Mouse (Mus musculus) liver, embryonic 13.5 days (tissue): ENCODE results near the gene Xkr7. TPM values are rescaled to one million over a fixed set of nuclear protein-coding genes. Genes with fewer than 3 reads are reported as not detected.

Source experiments
- polyA plus RNA-seq: library from polyadenylated mRNA; unstranded; fragments of >200 nt; fragmentation: Nextera tagmentation; extraction: Ambion mirVana; gene quantifications from 2 replicates; pipeline ENCODE4 v1.2.1, GENCODE M21; 2015

The Xkr7 gene
- polyA plus RNA-seq, 1 experiment from 2014 or later: not detected

Other genes with a start within 250 kb of the Xkr7 start
- gene Bcl2l1, start 200.1 kb upstream of the Xkr7 start, polyA plus RNA-seq: 148 and 164 TPM in 2 replicates
- 59.8 and 79.4 TPM in 2 replicates for gene Tpx2, start 183.9 kb upstream of the Xkr7 start, polyA plus RNA-seq
- gene Mylk2, start 120.5 kb upstream of the Xkr7 start, polyA plus RNA-seq: not detected in 2 replicates
- gene Foxs1, start 98.6 kb upstream of the Xkr7 start, polyA plus RNA-seq: 0.16 and 0.20 TPM in 2 replicates
- gene Dusp15, start 80.2 kb upstream of the Xkr7 start, polyA plus RNA-seq: not detected in 2 replicates
- gene Ttll9, start 69.4 kb upstream of the Xkr7 start, polyA plus RNA-seq: 0.15 and 0.35 TPM in 2 replicates
- 48.9 and 49.2 TPM in 2 replicates for gene Pdrg1, start 16.4 kb upstream of the Xkr7 start, polyA plus RNA-seq
- gene Ccm2l, start 34.1 kb downstream of the Xkr7 start, polyA plus RNA-seq: 0.83 and 0.92 TPM in 2 replicates
- gene Hck, start 76.6 kb downstream of the Xkr7 start, polyA plus RNA-seq: 7.5 and 7.8 TPM in 2 replicates
- gene Tm9sf4, start 129.5 kb downstream of the Xkr7 start, polyA plus RNA-seq: 29.3 and 35.6 TPM in 2 replicates
- gene Tspyl3, start 193.6 kb downstream of the Xkr7 start, polyA plus RNA-seq: 3.0 and 3.1 TPM in 2 replicates
- 13.6 and 19.5 TPM in 2 replicates for gene Plagl2, start 209.6 kb downstream of the Xkr7 start, polyA plus RNA-seq
- 3.3 and 3.5 TPM in 2 replicates for gene Pofut1, start 209.7 kb downstream of the Xkr7 start, polyA plus RNA-seq